Mouse (Mus musculus): ENCODE results near the gene Inppl1.

- no peak for TF ChIP-seq CTCF (IDR thresholded peaks at IDR 0.05; ENCODE audit: borderline replicate concordance, insufficient read depth, low read length)
- TF ChIP-seq POLR2A (IDR thresholded peaks at IDR 0.05; ENCODE audit: low read depth, low read length): no peak
Observed at GRCm38 (mm10) chr7:101817861-101818401, 20.1 kb downstream of the Inppl1 start, which contains the start of gene Phox2a.

Measured in embryonic fibroblast, embryonic 13.5 days (primary cell).